Comparison of ENCODE assay signal across 8 mouse cellular contexts in the genomic region with DNA sequence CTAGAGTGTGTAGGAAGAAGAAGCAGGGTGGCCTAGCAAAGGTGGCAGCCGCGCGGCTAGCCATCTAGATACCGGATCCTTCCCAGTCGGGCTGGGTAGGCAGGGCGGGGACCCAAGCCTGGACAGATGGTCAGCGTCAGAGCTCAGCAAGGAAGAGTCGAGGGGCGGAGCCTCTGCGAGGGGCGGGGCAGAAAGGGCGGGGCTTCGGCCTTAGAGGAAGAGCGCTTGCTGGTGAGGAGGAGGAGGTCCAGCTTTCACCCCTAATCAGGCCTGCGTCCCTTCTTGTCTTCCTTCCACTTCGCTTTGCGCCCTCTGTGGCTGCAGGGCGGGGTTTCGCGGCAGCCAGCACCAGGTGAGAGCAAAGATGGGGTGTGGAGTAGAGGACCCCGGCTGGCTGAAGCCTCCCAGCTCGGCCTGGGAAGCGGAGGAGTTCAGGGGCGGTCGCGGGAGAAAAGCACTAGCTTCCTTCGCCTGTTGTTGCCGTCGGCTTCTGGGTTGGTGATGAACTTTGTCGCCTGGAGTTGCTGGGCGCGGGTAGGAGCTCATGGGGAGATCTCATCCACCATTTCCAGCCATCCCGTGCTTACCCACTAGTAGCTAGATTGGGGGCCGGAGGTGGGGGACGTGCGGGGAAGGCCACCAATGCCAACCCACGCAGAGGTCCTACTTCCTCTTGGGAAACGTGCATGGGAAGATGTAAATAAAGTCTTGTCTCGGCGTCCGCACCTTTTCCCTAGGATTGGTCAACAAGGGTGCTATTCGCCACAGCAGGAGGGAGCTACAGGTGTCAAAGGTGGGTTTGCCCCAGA. TPM values are rescaled to one million over a fixed set of nuclear protein-coding genes. Genes with fewer than 3 reads are reported as not detected.
DNase-seq lines count a peak whose midpoint lies in the region; ATAC-seq lines count a peak whose summit lies in the region.

A gene (plus strand): TSS at position 190 of the 809 bp plus-strand sequence.

- ATAC-seq in activated CD4-positive, CD25-positive, alpha-beta regulatory T cell, adult 4 months, result peak; percentile 59
- ATAC-seq in hindbrain, embryonic 14.5 days (ENCODE audit: low FRiP score), result peak; percentile 88

- H3K4me1 ChIP-seq in hindbrain, embryonic 14.5 days (replicated peaks; ENCODE audit: control insufficient read depth, insufficient read depth, low read length), result 0 out of 2 replicates have a peak, but pooled peaks cover 9% of the 10 kb centered on the region

- H3K9ac ChIP-seq in hindbrain, embryonic 14.5 days, result peak within 1 kb of the TSS; percentile 57

- peak; percentile 83 to 87 for DNase-seq in cerebellum, postnatal 36 days
- peak; percentile 94 for DNase-seq in gastrocnemius, adult 18-20 months (ENCODE audit: low spot score)
- DNase-seq in hindbrain, embryonic 14.5 days (ENCODE audit: low spot score), result peak; percentile 68
- DNase-seq in left cerebral cortex, adult 11 months (ENCODE audit: low spot score), result peak; percentile 57
- DNase-seq in lung, postnatal 36 days, result peak; percentile 97
- DNase-seq in retina, adult 2 months (ENCODE audit: low read depth, low spot score), result peak; percentile 83
- DNase-seq in thymus, postnatal 25 days, result peak; percentile 26

- peak within 1 kb of the TSS; percentile 46 for H3K4me3 ChIP-seq in hindbrain, embryonic 14.5 days (replicated peaks; ENCODE audit: low read length)

- H3K9me3 ChIP-seq in hindbrain, embryonic 14.5 days (ENCODE audit: control insufficient read depth, low read length), result no peaks in the 10 kb centered on the region

- no peaks in the 10 kb centered on the region for H3K36me3 ChIP-seq in hindbrain, embryonic 14.5 days (replicated peaks; ENCODE audit: control insufficient read depth, insufficient read depth)

- H3K27me3 ChIP-seq in hindbrain, embryonic 14.5 days (ENCODE audit: control insufficient read depth, insufficient read depth, low read length), result 0 out of 2 replicates have a peak, but pooled peaks cover 7% of the 10 kb centered on the region

- WGBS in hindbrain, embryonic 14.5 days, result under 1% methylated on average over 42 of the region's 42 CpGs

- H3K4me2 ChIP-seq in hindbrain, embryonic 14.5 days (replicated peaks), result peak within 1 kb of the TSS; percentile 67

- no peak within 1 kb of the TSS for H3K27ac ChIP-seq in hindbrain, embryonic 14.5 days

RNA-seq across cellular contexts. Expression of the gene that starts here (rescaled TPM):
- 1 to 10 TPM; 3.0 to 3.8 TPM for polyA plus RNA-seq in activated CD4-positive, CD25-positive, alpha-beta regulatory T cell, adult 4 months (2017; shearing (Covaris generic))
- 10 to 100 TPM; 11.4 to 17.4 TPM for total RNA-seq in gastrocnemius, adult 18-20 months (2021)
- 12.0 and 15.2 TPM in 2 replicates for polyA plus RNA-seq in hindbrain, embryonic 14.5 days (2014; fragmentation: Nextera tagmentation; extraction: Ambion mirVana)

Comparison
In these comparisons a context has a peak if more than half of its experiments do, and no peak if none do; other contexts are left out.
1. DNase-seq: peak in every context shown above with its lines; median percentile 97 in lung, postnatal 36 days; 94 in gastrocnemius, adult 18-20 months; 85 in cerebellum, postnatal 36 days; 83 in retina, adult 2 months; 68 in hindbrain, embryonic 14.5 days; 57 in left cerebral cortex, adult 11 months; 26 in thymus, postnatal 25 days.